Mouse (Mus musculus): Measurements from ENCODE around the gene Gpx8. TPM values are rescaled to one million over a fixed set of nuclear protein-coding genes. Genes with fewer than 3 reads are reported as not detected.

The Gpx8 gene
- total RNA-seq, 2 experiments from 2014 or later = not detected

DNA sequence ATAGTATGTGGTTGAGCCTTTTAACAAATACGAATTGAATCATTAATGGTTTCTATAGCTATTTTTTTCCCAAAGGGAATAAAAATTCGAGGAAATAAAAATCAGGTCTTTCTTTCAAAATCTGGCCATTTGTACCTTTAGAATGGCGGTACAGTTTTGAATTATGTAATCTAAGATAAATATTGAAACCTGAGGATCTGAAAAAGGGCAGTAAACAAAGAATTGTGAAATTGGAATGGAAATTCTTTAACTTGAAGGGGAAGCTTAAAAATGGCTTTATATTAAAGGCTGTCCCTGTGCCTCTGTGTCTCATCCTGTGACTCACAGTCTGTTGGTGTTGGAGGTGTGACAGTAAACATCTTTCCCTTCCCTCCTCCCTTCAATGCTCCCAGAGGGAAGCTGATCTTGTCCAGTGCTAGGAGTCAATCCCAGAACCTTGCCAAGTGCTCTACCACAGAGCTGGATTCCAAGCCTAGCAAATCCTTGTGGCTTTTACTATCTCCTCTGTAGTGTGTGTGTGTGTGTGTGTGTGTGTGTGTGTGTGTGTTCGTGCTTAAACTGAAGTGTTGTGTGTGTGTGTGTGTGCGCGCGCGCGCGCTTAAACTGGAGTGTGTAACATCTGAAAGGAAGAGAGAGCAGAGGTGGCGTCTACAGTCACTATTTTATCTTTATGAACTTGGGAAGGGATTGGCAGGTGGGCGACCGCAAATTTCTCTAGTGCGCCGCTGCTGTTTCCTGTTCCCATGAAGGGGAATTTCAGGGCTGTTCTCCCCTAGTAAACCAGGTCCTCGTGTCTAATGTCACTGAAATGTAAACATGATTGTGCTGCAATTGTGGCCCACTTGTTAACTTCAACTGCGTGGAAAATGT is 22.7 kb downstream of the Gpx8 start:
- peak; percentile 50 for ATAC-seq (replicated peaks; ENCODE audit: poor library complexity)

DNA sequence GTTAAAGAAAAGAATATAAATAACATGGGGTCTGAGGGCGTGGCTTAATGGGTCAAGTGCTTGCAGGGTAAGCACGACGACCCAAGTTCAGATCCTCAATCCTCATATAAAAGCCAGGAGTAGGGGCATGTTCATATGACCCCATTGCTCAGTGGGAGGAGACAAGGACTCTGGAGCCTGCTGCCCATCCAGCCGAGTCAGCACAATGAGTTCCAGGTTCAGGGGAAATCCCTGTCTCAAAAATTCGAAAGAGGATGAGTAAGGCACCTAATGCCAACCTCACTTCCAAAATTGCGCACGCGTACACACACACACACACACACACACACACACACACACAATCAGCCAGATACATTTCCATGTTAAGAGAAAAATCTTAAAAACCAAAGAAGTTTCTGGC is 23.7 kb downstream of the Gpx8 start:
- no peak for ATAC-seq (replicated peaks; ENCODE audit: poor library complexity)

DNA sequence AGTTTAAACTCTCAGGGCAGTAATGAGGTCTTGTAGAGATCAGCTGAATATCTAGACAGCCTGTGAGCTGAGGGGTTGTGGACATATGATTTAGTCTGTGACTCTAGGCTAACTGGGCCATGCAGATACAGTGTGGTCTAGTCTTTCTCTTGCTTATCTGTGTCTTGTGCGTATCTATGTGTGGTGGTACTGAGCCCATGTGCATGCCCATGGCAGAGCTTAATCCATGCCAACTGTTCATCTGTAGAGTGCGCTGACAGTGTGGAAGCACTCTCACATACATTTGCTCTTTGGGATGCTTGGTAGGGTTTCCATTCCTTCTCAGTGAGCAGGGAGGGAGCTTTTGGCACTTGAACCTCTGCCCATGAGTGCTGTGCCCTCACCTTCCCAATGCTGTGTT is 24.7 kb downstream of the Gpx8 start:
- ATAC-seq (replicated peaks; ENCODE audit: poor library complexity) = peak; percentile 80

DNA sequence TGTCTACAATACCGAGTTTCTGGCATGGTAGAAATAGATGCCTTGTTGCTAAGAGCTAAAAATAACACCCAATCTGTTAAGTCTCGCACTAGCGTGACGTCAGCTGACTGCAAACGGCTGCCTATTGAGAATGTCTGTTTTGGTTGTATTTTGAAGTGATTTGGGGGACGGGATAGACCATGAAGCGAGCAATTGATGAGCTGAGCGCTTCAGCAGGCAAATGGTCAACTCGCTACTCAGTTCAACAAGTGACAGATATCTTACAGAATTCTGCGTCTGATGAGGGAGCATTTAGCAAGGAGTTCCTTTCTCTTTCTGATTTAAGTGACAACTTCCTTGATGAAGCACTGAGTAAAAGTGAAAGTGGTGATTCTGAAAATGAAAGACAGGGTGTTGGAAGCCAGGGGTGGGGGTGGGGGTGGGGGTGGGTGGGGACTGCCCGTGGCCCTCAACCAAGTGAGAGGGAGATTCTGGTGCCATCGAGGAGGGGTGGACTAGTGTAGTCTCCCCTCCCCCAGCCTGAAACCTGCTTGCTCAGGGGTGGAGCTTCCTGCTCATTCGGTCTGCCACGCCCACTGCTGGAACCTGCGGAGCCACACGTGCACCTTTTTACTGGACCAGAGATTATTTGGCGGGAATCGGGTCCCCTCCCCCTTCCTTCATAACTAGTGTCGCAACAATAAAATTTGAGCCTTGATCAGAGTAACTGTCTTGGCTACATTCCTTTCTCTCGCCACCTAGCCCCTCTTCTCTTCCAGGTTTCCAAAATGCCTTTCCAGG is 32.8 kb downstream of the Gpx8 start:
- ATAC-seq (replicated peaks; ENCODE audit: poor library complexity) = peak; percentile 58

DNA sequence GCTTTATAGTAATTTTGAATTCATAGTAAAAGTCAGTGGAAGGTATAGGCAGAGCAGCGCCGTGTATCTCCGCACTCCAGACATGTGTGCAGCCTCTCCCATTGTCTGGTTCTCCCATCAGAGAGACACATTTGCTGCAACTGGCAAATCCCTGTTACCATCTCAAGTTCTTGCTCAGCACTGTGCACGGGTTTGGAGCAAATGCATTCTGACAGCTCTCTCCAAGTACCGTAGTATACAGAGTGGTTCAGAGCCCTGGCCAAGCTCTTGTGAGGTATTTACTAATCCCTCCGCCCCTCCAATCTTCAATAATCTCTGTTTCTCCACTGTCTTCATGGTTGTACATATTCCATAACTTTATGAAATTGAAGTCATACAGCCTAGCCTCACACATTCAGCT is 33.5 kb downstream of the Gpx8 start:
- no peak for ATAC-seq (replicated peaks; ENCODE audit: poor library complexity)

DNA sequence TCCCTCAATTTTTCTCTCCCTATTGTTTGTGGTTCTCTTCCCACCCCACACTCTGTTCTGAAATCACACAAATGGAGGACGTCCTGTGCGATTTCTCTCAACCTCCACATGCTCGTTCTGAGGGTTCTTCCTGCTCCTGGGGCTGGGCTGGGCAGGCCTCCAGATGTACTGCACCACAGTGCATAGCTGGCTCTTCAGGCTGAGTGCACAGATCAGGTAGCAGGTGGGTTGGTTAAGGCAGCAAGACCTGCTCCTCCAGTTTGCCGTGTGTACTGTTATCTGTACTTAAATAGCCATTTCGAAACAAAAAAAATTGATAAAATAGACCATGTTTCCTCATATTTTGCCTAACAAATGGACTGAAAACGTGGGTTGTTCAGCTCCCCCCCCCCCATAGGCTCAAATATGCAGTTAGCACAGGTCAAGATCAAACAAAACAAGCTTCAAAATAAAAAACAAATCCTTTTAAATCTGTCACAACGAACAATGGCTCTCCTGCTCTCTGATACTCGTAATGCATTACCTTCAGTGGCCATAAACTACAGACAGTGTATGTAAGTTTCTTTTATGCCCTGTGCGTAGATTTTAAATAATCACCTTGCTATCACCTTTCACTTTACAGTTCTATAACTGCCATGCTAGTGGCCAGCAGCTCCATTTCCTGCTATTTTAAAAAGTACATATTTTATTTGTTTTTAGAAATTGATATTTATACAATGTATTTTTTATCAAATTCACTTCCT is 45.5 kb downstream of the Gpx8 start:
- no peak for ATAC-seq (replicated peaks; ENCODE audit: poor library complexity)

- no peak for ATAC-seq (replicated peaks; ENCODE audit: poor library complexity)
These were observed 46.1 kb downstream of the Gpx8 start for GRCm38 (mm10) chr13:113000090-113000489.

DNA sequence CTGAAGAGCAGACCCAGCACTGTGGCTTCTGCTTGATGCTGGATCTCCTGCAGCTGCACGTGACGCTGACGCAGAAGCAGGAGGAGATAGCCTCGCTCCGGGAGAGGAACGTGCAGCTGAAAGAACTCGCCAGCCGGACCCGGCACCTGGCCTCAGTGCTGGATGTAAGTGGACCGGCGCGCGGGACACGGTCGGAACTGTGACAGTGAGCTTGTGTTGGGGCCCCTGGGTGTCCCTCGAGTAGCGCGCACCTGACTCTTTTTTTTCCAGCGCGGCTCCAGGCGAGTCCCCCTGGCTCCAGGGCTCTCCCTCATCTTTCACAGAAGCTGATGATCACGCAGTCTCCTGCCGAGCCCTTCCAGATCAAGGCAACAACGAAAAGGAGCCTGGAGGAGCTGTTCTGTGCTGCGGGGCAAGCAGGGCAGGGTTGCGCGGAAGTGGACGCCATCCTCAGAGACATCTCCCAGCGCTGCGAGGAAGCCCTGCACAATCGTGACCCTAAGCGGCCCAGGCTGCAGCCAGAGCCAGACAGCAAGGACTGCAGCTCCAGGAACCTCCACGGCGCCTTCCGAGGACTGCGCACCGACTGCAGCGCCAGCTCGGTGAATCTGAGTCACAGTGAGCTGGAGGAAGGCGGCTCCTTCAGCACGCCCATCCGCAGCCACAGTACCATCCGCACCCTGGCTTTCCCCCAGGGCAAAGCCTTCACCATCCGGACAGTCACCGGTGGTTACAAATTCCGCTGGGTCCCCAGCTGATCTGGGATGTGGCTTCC is 47.6 kb downstream of the Gpx8 start:
- peak; percentile 40 for ATAC-seq (replicated peaks; ENCODE audit: poor library complexity)

DNA sequence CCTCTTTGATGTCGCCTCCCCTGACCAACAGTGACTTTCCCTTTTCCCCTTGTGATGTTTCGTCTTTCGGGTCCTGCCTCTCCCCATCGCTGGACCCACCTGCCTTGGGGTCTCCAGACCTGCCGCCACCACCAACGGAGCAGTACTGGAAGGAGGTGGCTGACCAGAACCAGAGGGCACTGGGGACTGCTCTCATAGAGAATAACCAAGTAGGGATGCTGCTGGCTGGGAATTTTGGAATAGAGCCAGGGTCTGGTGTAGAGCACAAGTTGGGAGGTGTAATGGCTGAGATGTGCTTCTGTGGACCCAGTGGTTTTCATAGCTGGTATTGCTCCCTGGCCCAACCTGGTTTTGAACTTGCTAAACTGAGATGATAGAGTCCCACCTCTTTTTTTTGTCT is 48.8 kb downstream of the Gpx8 start:
- no peak for ATAC-seq (replicated peaks; ENCODE audit: poor library complexity)

- ATAC-seq (replicated peaks; ENCODE audit: poor library complexity) = no peak
These were observed 49.8 kb downstream of the Gpx8 start for GRCm38 (mm10) chr13:112996407-112996806.

DNA sequence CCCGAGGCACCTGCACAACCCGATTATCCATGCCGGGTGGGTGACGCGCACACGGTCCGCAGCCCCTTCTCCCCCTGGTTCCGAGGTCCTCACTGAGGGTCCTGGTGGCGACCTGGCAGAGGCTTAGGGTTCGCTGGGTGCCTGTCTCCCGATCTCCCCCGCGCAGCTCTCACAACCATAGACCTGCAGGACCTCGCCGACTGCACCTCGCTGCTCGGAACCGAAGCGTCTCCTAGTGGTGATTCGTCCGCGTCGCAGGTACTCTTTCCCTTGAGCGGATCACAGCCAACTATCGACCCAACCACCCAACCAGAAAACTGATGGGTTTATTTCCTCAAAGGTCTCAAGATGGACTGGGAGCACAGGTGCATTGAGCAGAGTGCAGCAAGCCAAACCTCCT is 52.0 kb downstream of the Gpx8 start:
- ATAC-seq (replicated peaks; ENCODE audit: poor library complexity) = peak; percentile 66

DNA sequence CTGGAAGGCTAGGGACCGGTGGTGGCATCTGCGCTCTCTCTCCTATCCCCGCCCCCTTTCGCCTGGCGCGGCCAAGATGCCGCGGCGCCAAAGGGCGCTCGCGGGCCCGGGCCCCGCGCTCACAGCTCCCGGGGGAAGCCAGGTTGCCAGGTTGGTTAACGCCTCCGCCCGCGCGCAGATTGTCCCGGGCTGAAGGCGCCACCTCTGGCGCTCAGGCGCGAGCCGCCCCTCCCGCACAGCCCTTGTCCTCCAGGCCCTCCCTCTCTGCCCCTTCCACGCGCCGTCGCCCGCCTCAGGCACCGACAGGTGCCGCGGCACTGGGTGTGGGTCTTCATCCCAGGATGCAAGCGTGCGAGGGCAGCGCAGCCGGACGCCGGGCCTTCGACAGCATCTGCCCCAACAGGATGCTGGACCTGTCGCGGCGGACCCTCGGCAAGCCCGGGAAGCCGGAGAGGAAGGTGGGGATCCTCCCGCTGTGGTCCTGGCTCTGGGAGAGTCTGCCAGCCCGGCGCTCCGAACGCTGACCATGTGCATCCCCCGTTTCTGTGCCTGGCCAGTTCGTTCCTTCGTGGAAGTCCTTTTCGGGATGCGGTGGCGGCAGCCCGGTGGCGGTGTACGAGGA is 52.6 kb downstream of the Gpx8 start, which contains the start of gene Mcidas:
Mcidas (plus strand) TSS at position 315 of the 622 bp plus-strand sequence.
- ATAC-seq (replicated peaks; ENCODE audit: poor library complexity) = no peak

Other genes with a start within 250 kb of the Gpx8 start
- 1.2 and 1.6 TPM in 2 replicates for gene Plpp1, start 245.6 kb downstream of the Gpx8 start, total RNA-seq (2015)
- gene Plpp1, start 245.6 kb downstream of the Gpx8 start, total RNA-seq (2017) = 1.0 and 2.7 TPM in 2 replicates
- 77.2 and 85.6 TPM in 2 replicates for gene Mtrex, start 119.0 kb downstream of the Gpx8 start, total RNA-seq (2015)
- 69.9 and 87.9 TPM in 2 replicates for gene Mtrex, start 119.0 kb downstream of the Gpx8 start, total RNA-seq (2017)
- gene Dhx29, start 119.0 kb downstream of the Gpx8 start, total RNA-seq (2015) = 16.7 and 22.3 TPM in 2 replicates
- 27.2 and 29.8 TPM in 2 replicates for gene Dhx29, start 119.0 kb downstream of the Gpx8 start, total RNA-seq (2017)
- gene Ccno, start 58.6 kb downstream of the Gpx8 start, total RNA-seq (2015) = 1.5 and 2.1 TPM in 2 replicates
- gene Ccno, start 58.6 kb downstream of the Gpx8 start, total RNA-seq (2017) = 1.4 and 1.6 TPM in 2 replicates
- gene Mcidas, start 52.6 kb downstream of the Gpx8 start, total RNA-seq (2015) = not detected in 2 replicates
- not detected in 2 replicates for gene Mcidas, start 52.6 kb downstream of the Gpx8 start, total RNA-seq (2017)
- gene Cdc20b, start 11.3 kb downstream of the Gpx8 start, total RNA-seq (2015) = not detected in 2 replicates
- not detected in 2 replicates for gene Cdc20b, start 11.3 kb downstream of the Gpx8 start, total RNA-seq (2017)
- gene Gzma, start 54.6 kb upstream of the Gpx8 start, total RNA-seq (2015) = 0.15 TPM in 1 of 2 replicates, not detected in the other
- 0.61 TPM in 1 of 2 replicates, not detected in the other for gene Gzma, start 54.6 kb upstream of the Gpx8 start, total RNA-seq (2017)
- 0.27 TPM in 1 of 2 replicates, not detected in the other for gene Esm1, start 163.2 kb upstream of the Gpx8 start, total RNA-seq (2015)
- not detected in 2 replicates for gene Esm1, start 163.2 kb upstream of the Gpx8 start, total RNA-seq (2017)
- not detected in 2 replicates for gene Gzmk, start 179.5 kb upstream of the Gpx8 start, total RNA-seq (2015)
- gene Gzmk, start 179.5 kb upstream of the Gpx8 start, total RNA-seq (2017) = not detected in 2 replicates
- gene BC067074, start 246.7 kb upstream of the Gpx8 start, total RNA-seq (2015) = 0.10 TPM in 1 of 2 replicates, not detected in the other
- 0.14 TPM in 1 of 2 replicates, not detected in the other for gene BC067074, start 246.7 kb upstream of the Gpx8 start, total RNA-seq (2017)

Data from megakaryocyte progenitor cell, adult 5-6 weeks (primary cell).